Mouse (Mus musculus) forebrain, embryonic 13.5 days (tissue): Measurements from ENCODE around the gene Tpst1. TPM values are rescaled to one million over a fixed set of nuclear protein-coding genes. Genes with fewer than 3 reads are reported as not detected.

ENCODE experiments used
- ATAC-seq: fragments of 200-750 bp; cut with Nextera tagmentation; 2 replicates; pipeline ENCODE4 v1.8.0; 2017
- H3K27ac ChIP-seq: fragments of 300-500 bp; sonication (generic); 2 replicates; pipeline ENCODE4 v1.5.1; 2015; ENCODE audit warnings: inconsistent platforms, mild to moderate bottlenecking, moderate library complexity
- H3K27me3 ChIP-seq: fragments of 300-500 bp; sonication (generic); 2 replicates; pipeline ENCODE4 v1.6.1; 2015; ENCODE audit warnings: mild to moderate bottlenecking, inconsistent platforms
- H3K36me3 ChIP-seq: fragments of 300-500 bp; sonication (generic); 2 replicates; pipeline ENCODE4 v1.6.1; 2015; ENCODE audit warnings: mild to moderate bottlenecking, inconsistent platforms; ENCODE audit not compliant: poor library complexity, severe bottlenecking
- H3K4me1 ChIP-seq: fragments of 300-500 bp; sonication (generic); 2 replicates; pipeline ENCODE4 v1.6.1; 2015; ENCODE audit warnings: inconsistent platforms
- H3K4me2 ChIP-seq: fragments of 300-500 bp; sonication (generic); 2 replicates; pipeline ENCODE4 v1.6.1; 2015; ENCODE audit warnings: inconsistent platforms, mild to moderate bottlenecking, moderate library complexity
- H3K4me3 ChIP-seq: fragments of 300-500 bp; sonication (generic); 2 replicates; pipeline ENCODE4 v1.5.1; 2015; ENCODE audit warnings: mild to moderate bottlenecking, inconsistent platforms
- H3K9ac ChIP-seq: fragments of 300-500 bp; sonication (generic); 2 replicates; pipeline ENCODE4 v1.6.1; 2015; ENCODE audit warnings: mild to moderate bottlenecking, inconsistent platforms
- H3K9me3 ChIP-seq: fragments of 300-500 bp; sonication (generic); replicated peaks from 2 replicates; pipeline ENCODE4 v1.6.1; 2016; ENCODE audit warnings: inconsistent platforms
- WGBS: fragments of 180-500 bp; shearing (Covaris S2); methylation state at CpG from one replicate; pipeline ENCODE4 v1.1.7; 2015; 5-methylcytosine and 5-hydroxymethylcytosine counted together
- polyA plus RNA-seq: library from polyadenylated mRNA; unstranded; fragments of >200 nt; fragmentation: Nextera tagmentation; extraction: Ambion mirVana; gene quantifications from 2 replicates; pipeline ENCODE4 v1.2.1, GENCODE M21; 2015

Tpst1 gene
- polyA plus RNA-seq, 1 experiment from 2014 or later, result 50.2 TPM

DNA sequence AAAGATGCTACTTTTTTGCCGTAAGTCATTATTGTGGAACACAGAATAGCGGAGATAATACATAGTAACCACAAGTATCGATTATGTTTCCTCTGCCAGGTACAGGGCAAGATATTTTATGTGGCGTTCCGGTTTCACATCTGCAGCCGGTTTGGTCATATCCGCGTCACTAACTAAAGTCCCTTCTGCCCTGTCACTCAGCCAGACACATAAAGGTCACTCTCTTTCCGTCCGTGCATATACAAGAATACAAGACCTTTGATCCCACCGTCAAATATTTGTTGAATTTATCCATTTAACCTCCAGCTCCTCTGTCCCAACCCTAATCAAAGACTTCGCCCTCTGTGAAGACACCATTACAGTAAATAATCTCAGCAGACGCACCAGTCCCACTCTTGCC lies 63.5 kb downstream of the Tpst1 start:
- 95% methylated on average over 13 of the region's 13 CpGs for WGBS
- Histone ChIP-seq H3K36me3 (peaks cover 20% of the 10 kb centered on the region), H3K27me3 (no peaks in the 10 kb centered on the region), H3K9ac (no peak overlapping the region), H3K9me3 (no peaks in the 10 kb centered on the region), H3K4me3 (no peak overlapping the region), H3K27ac (no peak overlapping the region), H3K4me2 (no peak overlapping the region), H3K4me1 (no peaks in the 10 kb centered on the region)
- no peak for ATAC-seq

DNA sequence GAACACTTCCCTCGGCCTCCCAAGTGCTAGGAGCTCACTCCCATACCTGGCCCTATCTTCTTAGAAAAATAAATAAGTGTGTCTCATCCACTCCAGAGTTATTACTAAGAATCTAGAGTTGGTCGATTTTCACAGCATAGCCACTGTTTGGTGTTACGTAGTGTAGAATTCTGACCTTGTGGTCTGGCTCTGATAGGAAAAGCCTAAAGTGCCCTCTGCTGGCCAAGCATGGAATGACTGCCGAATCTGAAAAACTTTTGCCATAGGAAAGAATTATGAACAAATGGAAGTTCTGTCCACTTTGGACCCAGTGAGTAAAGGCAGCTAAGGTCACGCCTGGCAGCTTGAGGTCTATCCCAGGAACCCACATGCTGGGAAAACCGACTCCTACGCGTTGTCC lies 66.3 kb downstream of the Tpst1 start:
- no peaks in the 10 kb centered on the region for H3K9me3 ChIP-seq
- WGBS, result 31% methylated on average over 8 of the region's 8 CpGs
- ATAC-seq, result 0 out of 2 replicates have a peak, but pooled peaks have one; percentile 12
- H3K4me1 ChIP-seq, result peaks cover 5% of the 10 kb centered on the region; the same call in 1 of the 2 replicates
- H3K27ac ChIP-seq, result no peak overlapping the region
- H3K36me3 ChIP-seq, result peaks cover 20% of the 10 kb centered on the region
- H3K27me3 ChIP-seq, result no peaks in the 10 kb centered on the region
- no peak overlapping the region for H3K4me3 ChIP-seq
- H3K4me2 ChIP-seq, result no peak overlapping the region
- no peak overlapping the region for H3K9ac ChIP-seq

DNA sequence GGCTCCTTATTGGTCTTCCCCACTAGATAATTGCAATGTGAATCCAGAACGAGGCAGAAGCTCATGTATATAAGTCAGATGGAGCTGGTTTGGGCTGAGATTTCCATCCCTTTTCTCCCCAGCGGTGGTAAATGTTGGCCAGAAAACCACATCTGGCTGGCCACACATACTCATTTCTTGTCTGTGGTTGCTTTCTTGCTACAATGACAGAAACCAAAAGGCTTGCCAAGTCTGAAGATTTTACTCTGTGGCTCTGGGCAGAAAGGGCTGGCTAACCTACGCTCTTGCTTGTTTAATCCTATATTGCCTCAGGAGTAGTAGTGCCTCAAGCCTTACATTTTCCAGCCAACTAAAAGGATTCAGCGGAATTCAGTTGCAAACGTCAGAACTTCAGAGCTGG lies 68.0 kb downstream of the Tpst1 start:
- no peak overlapping the region for H3K4me2 ChIP-seq
- no peak overlapping the region for H3K9ac ChIP-seq
- WGBS, result 85% methylated on average over 5 of the region's 5 CpGs
- H3K27ac ChIP-seq, result no peak overlapping the region
- peaks cover 9% of the 10 kb centered on the region for H3K36me3 ChIP-seq
- no peak for ATAC-seq
- no peak overlapping the region for H3K4me3 ChIP-seq
- no peaks in the 10 kb centered on the region for H3K9me3 ChIP-seq
- peaks cover 16% of the 10 kb centered on the region for H3K4me1 ChIP-seq
- H3K27me3 ChIP-seq, result no peaks in the 10 kb centered on the region

DNA sequence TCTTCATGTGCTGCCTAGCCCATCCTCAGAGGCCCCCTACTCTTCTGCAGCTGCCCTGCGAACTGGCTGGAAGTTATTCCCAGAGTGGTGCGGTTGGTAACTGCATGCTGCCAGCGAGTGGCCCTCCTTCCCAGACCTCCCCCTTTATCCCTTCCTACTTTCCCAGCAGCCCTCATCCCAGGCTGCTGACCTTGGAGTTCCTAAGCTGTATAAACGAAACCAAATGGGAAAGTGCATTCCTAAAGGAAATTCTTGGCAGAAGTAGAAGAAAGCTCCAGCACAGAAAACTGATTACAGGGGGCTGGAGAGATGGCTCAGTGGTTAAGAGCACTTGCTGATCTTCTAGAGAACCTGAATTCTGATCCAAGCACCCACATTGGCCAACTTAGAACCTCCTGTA lies 68.9 kb downstream of the Tpst1 start:
- Histone ChIP-seq H3K27me3 (no peaks in the 10 kb centered on the region), H3K9me3 (no peaks in the 10 kb centered on the region), H3K4me2 (no peak overlapping the region), H3K4me3 (no peak overlapping the region), H3K9ac (no peak overlapping the region), H3K27ac (no peak overlapping the region), H3K36me3 (0 out of 2 replicates have a peak, but pooled peaks cover under 1% of the 10 kb centered on the region), H3K4me1 (peaks cover 16% of the 10 kb centered on the region)
- ATAC-seq, result no peak
- 72% methylated on average over 4 of the region's 4 CpGs for WGBS

DNA sequence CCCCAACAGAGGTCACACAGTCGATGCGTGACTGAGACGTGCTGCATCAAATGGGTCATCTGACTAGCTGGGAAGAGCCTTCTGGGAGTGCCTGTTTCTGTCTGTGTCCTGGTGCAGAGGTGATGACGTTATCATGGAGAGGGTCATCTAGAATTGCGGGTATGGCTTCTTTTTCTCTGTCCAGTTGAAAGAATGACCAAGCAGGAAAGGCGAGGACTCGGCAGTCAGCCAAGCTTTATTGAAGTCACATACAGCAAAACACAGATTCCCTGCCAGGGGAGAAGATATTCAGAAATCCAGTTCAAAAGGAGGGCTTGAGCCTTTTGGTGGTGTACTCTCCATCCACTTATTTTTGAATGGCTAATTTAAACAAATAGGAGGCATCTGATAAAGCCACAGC lies 70.0 kb downstream of the Tpst1 start:
- WGBS, result 92% methylated on average over 7 of the region's 7 CpGs
- H3K4me2 ChIP-seq, result no peak overlapping the region
- no peak for ATAC-seq

DNA sequence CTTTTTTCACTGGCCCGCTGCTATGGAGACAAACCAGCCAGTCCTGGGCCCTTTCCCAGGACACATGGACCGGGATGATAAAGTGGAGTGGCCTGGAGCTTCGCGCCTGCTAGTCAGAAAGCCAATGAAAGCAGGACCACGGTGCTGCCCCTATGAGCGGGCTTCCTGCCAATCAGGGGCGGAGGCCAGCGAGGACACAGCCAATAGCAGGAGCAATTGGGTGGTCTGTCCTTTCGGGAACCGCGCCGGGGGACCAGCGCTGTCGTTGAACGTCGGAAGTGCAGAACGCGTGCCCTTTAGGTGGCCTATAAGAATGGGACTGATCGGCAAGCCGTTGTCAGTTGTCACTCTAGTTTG lies 70.8 kb downstream of the Tpst1 start:
- 0 out of 2 replicates have a peak, but pooled peaks cover 5% of the 10 kb centered on the region for H3K36me3 ChIP-seq
- peak; percentile 54 for ATAC-seq
- 1% methylated on average over 20 of the region's 20 CpGs for WGBS
- H3K4me3 ChIP-seq, result peak overlapping the region; percentile 67
- H3K9me3 ChIP-seq, result no peaks in the 10 kb centered on the region
- peaks cover 16% of the 10 kb centered on the region for H3K4me1 ChIP-seq
- no peaks in the 10 kb centered on the region for H3K27me3 ChIP-seq
- H3K9ac ChIP-seq, result peak overlapping the region; percentile 56
- peak overlapping the region; percentile 84 for H3K4me2 ChIP-seq
- H3K27ac ChIP-seq, result peak overlapping the region; percentile 60

More for the DNA sequence above, 70.0 kb downstream of the Tpst1 start:
- no peak overlapping the region for H3K9ac ChIP-seq
- H3K36me3 ChIP-seq, result no peaks in the 10 kb centered on the region
- H3K27ac ChIP-seq, result no peak overlapping the region
- H3K4me3 ChIP-seq, result no peak overlapping the region
- H3K27me3 ChIP-seq, result no peaks in the 10 kb centered on the region
- peaks cover 16% of the 10 kb centered on the region for H3K4me1 ChIP-seq
- no peaks in the 10 kb centered on the region for H3K9me3 ChIP-seq

DNA sequence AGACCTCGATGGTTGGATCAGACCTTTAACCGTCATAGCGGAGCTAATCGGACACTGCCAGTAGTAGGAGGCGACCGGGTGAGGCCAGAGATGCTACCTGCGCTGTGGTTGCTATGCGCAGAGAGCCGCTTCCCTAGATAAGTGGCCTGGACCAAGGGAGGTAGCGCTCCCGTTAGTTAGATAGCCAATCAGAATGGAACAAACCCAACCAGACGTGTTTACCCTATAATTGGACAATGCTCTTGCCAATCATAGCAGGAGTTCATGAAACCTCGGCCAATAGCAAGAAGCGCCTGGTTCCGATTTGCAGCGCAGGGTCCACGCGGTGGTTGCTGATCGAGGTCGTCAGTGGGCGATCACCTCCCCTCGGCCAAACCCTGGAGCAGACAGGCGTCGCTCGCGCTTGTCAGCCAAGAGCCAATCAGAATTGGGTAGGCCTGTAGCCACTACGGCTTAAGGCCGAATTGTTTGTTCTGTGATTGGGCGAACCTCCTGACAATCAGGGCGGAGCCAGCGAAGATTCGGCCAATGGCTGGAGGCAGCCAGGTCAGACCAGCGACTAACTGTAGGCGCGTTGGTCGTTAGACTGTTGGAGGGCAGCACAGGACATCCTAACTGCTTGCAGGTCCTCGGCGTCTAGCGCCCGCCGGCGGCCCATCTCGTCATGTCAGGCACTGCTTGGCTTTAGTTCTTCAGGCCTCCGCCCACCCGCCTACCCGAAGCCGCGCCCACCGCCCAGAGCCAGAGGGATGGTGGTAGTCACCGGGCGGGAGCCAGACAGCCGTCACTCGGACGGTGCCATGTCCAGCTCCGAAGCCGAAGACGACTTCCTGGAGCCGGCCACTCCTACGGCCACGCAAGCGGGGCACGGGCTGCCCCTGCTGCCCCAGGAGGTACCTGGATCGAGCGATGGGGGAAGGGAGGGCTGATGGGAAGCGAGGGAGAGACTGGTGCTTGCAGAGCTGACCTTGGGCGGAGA lies 71.5 kb downstream of the Tpst1 start, which contains the start of gene Kctd7:
Gene Kctd7, plus strand, starts transcription at position 528 of the 979 bp plus-strand sequence.
- Histone ChIP-seq H3K4me2 (peak within 1 kb of the TSS; percentile 84), H3K36me3 (0 out of 2 replicates have a peak, but pooled peaks cover 6% of the 10 kb centered on the region), H3K9me3 (no peaks in the 10 kb centered on the region), H3K27ac (peak within 1 kb of the TSS; percentile 60), H3K9ac (peak within 1 kb of the TSS; percentile 87), H3K27me3 (no peaks in the 10 kb centered on the region), H3K4me1 (peaks cover 16% of the 10 kb centered on the region), H3K4me3 (peak within 1 kb of the TSS; percentile 67)
- ATAC-seq, result peak; percentile 98
- under 1% methylated on average over 66 of the region's 66 CpGs for WGBS

DNA sequence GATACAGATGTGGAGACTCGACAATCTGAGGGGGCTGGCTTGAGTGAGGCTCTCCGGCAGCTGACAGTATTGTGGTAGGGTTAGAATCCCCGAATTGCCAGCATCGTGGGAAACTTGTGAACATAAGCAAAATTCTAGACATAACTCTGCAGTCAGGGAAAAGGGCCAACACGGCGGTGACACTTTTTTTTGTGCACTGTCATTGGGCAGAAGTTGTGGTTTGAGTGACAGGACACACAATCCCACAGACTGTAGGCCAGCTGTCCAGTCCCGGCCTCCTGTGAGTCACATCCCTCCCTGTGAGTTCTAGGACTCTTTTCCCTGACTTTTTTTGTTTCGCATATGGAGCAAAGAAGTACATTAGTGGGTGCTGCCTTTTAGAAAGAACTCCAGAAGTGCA lies 72.8 kb downstream of the Tpst1 start:
- Histone ChIP-seq H3K27me3 (no peaks in the 10 kb centered on the region), H3K4me3 (peak overlapping the region; percentile 67; the same call in 1 of the 2 replicates), H3K36me3 (0 out of 2 replicates have a peak, but pooled peaks cover 8% of the 10 kb centered on the region), H3K4me1 (peaks cover 16% of the 10 kb centered on the region), H3K9me3 (no peaks in the 10 kb centered on the region), H3K9ac (0 out of 2 replicates have a peak overlapping the region, but pooled peaks have one; percentile 87), H3K4me2 (peak overlapping the region; percentile 84), H3K27ac (no peak overlapping the region)
- 84% methylated on average over 8 of the region's 8 CpGs for WGBS
- ATAC-seq, result no peak

DNA sequence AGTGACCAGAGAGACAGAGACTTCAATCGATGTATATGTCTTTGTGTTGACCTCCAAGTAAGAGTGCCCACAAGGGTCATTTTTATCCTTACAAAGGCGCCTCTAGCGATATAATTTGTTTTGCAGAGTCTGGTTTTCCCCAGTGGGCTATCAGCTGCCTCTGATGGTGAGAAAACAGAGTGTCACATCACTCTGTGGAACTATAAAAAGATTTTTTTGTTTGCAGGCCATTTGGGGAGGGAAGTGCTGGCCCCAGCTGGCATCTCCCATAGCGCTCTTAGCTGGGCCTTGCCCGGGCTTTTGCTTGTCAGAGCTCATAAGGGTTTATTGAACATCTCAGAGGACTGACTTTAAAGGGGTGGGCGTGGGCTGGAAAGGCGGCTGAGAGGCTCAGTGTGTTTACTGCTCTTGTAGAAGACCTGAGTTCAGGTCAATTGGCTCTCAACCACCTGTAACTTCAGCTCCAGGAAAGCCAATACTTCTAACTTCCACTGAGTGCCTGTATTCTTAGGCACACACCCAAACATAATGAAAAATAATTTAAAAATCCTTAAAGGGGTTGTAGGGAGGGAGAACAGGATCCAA lies 76.7 kb downstream of the Tpst1 start:
- Histone ChIP-seq H3K27ac (no peak overlapping the region), H3K9ac (no peak overlapping the region), H3K4me1 (peaks cover 11% of the 10 kb centered on the region), H3K4me3 (no peak overlapping the region), H3K4me2 (no peak overlapping the region), H3K36me3 (peaks cover 38% of the 10 kb centered on the region), H3K9me3 (no peaks in the 10 kb centered on the region), H3K27me3 (no peaks in the 10 kb centered on the region)
- ATAC-seq, result no peak
- WGBS, result 81% methylated on average over 7 of the region's 7 CpGs

DNA sequence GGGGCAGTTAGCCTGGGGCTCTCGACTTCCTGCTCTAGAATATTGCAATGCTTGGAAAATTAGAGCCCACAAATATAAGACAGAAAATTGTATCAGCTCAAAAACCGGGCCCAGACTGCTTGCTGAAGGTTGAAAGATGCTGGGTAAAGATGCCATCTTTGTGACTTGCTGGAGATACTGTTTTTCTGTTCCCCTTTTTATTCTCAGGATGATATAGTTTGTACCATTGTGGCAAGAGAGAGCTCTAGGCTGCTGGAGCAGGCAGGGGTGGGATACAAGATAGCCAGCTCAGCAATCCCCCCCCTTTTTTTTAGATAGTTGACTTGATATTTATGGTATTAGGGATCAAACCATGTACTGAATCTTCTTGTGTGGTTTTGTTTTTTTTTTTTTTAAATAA lies 81.2 kb downstream of the Tpst1 start:
- Histone ChIP-seq H3K9ac (no peak overlapping the region), H3K4me3 (no peak overlapping the region), H3K36me3 (peaks cover 41% of the 10 kb centered on the region), H3K4me2 (no peak overlapping the region), H3K4me1 (no peaks in the 10 kb centered on the region), H3K27me3 (no peaks in the 10 kb centered on the region), H3K27ac (no peak overlapping the region), H3K9me3 (no peaks in the 10 kb centered on the region)
- 94% methylated on average over 2 of the region's 2 CpGs for WGBS
- no peak for ATAC-seq

DNA sequence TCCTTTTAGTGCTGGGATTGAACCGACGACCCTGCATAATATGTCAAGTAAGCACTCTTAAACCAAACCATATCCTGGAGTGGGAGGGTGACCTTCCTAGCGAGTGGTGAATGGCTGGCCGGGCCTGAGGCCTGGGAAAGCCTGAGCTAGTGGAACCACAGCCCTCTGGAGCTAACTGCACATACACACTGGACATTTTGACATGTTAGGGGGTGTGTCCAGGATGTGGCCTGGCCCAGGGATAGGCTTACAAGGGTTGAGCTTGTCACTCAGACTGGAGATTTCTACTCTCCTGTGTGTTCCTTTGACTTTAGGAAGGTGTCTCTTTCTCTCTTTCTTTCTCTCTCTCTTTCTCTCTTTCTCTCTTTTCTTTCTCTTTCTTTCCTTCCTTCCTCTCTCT lies 85.4 kb downstream of the Tpst1 start:
- 76% methylated on average over 4 of the region's 4 CpGs for WGBS
- no peaks in the 10 kb centered on the region for H3K27me3 ChIP-seq
- no peak overlapping the region for H3K4me2 ChIP-seq

DNA sequence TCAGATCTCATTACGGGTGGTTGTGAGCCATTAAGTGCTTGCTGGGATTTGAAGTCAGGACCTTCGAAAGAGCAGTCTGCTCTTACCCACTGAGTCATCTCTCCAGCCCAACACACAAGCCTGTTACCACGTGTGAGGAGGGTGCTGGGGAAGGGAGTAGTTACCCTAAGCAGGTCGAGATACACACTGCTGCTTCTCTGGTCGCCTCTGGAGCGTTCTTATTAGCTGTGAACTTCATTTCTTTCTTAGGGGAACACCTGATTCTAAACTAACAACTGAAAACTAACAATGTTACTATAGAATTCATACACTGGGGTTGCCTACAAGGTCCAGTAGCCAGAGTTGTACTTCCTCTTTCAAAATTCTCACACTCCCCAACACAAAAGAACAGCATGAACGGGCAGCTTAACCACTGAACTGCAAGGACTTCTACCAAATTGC lies 86.7 kb downstream of the Tpst1 start:
- ATAC-seq, result no peak

More for the DNA sequence above, 85.4 kb downstream of the Tpst1 start:
- no peaks in the 10 kb centered on the region for H3K4me1 ChIP-seq
- H3K36me3 ChIP-seq, result peaks cover 17% of the 10 kb centered on the region
- ATAC-seq, result no peak
- H3K9me3 ChIP-seq, result no peaks in the 10 kb centered on the region
- H3K27ac ChIP-seq, result no peak overlapping the region
- H3K9ac ChIP-seq, result no peak overlapping the region
- no peak overlapping the region for H3K4me3 ChIP-seq

More for the DNA sequence above, 86.7 kb downstream of the Tpst1 start:
- peaks cover 7% of the 10 kb centered on the region for H3K36me3 ChIP-seq
- H3K9ac ChIP-seq, result no peak overlapping the region
- H3K9me3 ChIP-seq, result no peaks in the 10 kb centered on the region
- WGBS, result 60% methylated on average over 7 of the region's 7 CpGs
- H3K27me3 ChIP-seq, result no peaks in the 10 kb centered on the region
- no peak overlapping the region for H3K4me3 ChIP-seq
- no peak overlapping the region for H3K27ac ChIP-seq
- no peaks in the 10 kb centered on the region for H3K4me1 ChIP-seq
- H3K4me2 ChIP-seq, result no peak overlapping the region
